Mouse (Mus musculus): ENCODE data around the gene Shisa4.
"Not testable (repeated sequence)": the region's sequence is repeated elsewhere in the genome, so short reads cannot be mapped to it uniquely, and the experiment has no call there.

The Shisa4 gene

DNA sequence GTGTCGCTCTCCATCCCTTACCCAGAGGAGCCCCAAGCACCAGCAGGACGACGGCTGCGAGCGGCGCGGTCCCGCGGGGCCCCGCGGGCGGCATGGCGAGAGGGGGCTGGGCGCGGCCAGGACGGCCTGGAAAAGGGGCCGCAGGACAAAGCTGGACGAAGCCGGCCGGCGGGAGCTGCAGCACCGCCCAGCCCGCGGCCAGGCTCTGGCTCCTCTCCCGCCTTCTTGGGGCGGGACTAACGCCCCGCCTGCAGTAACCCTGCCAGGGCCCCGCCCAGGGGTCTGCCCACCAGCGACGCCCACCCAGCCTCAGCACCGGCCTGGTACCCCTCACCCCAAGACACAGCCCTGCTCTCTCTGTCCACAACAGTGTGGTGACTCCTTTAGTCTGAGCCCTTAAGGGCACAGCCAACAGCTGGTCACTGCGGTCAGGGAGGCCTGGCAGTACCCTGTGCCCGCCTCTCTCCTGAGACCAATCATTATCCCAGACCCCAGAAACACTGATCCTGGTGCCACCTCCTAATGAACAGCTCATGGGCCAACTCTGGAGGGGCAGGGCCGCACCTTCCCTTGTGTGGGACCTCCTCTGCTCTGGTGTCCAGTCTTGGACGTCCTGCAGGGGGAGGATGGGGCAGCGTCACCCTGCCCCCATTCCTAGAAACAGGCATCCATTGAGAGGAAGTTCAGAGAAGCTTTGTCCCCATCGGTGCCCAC, at the start of gene Shisa4:
Shisa4 (minus strand) TSS at position 370 of the 714 bp plus-strand sequence.
- DNase-seq = peak in 1 of 2 experiments; percentile 9

DNA sequence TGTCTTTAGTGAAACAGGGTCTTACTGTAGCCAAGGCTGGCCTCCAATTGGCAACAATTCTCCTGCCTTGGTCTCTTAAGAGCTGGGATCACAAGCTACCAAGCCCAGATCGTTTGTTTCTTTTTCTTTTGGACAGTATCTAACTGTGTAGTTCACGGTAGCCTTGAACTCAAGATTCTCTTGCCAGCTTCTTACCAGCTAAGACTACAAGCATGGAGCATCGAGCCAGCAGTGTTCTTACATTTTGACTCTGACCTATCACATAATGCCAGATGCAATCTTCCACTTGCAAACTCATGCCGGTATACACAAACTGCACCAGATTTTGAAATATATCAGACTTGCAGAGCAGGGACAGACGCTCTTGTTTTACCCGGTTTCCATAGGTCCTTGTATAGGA, 47.7 kb upstream of the Shisa4 start:
- DNase-seq = no peak

DNA sequence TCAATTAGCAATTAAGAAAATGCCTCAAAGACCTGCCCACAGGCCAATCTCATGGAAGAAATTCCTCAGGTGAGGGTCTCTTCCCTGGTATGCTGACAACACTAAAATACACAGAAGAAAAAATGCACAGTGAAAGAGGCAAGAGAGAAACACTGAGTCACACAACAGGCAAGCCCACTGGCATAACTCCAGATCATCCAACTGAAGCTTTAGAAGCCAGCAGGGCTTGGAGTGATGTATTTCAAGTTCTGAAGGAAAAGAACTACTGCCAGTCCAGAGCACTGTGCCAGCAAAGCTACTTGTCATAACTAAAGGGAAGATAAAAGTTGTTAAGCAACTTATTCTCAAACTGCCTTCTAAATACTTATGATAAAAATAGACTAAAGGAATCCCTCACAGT, 39.0 kb upstream of the Shisa4 start:
- DNase-seq = no peak

DNA sequence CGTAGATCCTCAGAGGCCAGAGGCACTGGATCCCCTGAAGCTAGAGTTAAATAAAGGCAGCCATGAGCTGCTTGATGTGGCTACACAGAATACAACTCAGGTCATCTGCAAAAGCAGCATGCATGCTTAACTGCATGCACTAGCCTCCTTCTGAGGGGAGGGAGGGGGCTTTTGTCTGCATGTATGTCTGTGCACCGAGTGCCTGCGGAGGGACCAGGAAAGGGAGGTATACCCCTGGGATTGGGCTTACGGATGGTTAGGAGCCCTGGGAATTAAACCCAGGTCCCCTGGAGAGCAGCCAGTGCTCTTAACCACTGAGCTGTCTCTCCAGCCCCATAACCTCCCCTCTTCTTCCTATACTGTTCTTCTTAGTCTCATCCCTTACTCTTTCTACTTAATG, 37.1 kb upstream of the Shisa4 start:
- no peak for DNase-seq

DNA sequence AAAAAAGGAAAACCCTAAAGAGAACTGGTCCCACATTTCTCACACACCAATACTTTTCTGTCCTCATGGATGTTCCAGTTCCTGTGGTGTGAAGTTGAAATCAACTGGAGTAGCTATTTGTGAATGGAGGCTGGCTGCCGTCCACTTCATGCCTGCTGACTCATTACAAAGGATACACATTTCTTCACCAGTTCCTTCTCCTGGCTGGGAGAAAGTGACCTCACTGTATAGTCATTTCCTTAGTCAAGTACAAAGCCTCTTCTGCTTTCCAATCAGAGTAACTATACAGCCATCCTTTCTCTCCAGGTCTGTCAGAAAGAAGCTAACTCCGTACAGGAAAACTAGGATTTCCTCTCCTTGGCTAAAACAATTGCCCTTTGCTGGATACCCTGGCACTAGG, 35.9 kb upstream of the Shisa4 start:
- no peak for DNase-seq

DNA sequence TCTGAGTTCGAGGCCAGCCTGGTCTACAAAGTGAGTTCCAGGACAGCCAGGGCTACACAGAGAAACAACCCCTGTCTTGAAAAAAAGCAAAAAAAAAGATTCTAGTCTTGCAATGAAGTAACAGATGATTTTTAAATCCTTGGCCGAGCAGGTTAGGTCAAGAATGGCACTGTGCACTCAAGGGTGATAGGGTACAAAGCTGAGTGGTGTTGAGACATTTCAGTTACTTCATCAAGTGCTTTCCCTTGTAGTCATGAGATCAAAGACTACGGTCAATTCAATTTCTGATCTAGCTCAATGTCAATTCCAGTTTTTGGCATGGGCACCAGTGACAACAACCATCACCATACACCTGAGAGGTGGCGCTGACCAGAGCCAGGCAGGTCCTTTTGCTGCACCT, 33.9 kb upstream of the Shisa4 start:
- DNase-seq = no peak

DNA sequence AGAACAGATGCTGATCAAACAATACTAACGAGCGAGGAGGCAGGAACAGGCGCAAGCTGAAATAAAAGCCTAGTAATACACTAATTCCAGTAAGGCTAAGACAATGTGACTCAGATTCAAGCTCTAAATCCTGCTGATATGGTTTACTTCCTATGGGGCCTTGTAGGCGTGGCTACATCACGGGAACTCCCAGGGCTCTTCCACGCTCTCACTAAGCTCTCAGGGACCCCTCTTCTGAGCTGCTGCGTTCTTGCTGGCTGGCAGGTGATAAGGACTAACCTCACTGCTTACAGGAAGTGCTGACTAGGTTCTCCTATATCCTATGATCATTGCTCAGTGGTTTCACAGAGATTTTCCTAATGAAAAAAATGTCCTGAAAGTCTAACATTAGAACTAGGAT, 30.3 kb upstream of the Shisa4 start:
- no peak for DNase-seq

DNA sequence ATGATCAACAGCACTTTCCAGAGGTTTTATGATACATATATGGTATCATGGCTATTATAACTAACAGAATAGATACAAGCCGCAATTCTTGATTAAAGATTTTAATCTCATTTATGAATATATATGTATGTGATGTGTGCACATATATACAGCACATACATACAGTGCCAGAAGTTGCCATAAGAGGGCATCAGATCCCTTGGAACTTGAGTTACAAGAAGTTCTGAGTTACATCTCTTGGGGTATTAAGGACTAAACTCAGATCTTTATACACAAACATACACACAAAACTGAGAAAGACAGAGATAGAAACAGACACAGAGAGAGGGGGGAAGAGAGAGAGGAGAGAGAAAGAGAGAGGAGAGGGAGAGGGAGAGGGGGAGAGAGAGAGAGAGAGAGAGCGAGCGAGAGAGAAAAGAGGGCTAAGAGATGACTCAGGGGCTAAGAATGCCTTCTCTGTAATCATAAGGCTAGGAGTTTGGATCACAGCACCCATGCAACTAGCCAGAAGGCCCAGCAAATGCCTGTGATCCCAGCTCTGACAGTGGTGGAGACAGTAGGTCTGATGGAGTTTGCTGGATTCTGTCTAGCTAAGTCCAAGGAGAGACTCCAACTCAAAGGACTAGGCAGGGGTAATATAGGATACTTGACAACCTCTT, 26.5 kb upstream of the Shisa4 start:
- DNase-seq = no peak

DNA sequence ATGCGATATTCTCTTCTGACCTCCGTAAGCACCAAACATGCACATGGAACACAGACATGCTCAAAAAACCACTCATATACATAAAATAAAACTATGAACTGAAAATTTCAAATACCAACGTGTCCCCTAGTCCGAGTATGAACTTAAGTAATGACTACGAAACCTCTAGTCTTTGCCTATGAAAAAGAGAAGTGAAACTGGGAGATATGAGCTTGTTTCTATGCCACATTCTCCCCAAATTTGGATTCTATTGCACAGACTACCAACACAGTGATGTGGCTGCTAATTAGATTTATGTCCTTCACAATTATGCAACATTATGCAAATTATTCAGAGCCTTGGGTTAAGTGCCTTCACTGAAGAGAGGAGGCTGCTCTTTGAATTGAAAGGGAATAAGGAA, 24.4 kb upstream of the Shisa4 start:
- DNase-seq = no peak

DNA sequence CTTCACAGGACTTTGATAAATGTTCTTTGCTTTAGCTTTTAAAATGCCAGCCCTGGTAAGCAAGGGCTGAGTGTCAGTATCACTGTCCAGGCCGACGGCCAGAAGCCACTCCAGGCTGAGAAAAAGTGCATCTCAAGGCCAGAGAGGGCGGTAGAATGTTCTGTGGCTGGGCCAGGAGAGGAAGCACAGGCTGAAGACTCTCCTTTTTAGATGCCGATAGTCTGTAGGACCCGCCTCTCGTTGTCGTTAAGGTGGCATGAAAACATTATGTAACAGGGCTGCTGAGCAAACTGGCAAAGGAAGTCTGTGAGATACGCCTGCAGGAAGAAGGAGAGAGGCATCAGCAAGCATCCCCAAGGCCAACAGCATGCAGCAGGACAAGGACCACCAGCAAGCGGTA, 10.1 kb upstream of the Shisa4 start:
- DNase-seq = no peak

DNA sequence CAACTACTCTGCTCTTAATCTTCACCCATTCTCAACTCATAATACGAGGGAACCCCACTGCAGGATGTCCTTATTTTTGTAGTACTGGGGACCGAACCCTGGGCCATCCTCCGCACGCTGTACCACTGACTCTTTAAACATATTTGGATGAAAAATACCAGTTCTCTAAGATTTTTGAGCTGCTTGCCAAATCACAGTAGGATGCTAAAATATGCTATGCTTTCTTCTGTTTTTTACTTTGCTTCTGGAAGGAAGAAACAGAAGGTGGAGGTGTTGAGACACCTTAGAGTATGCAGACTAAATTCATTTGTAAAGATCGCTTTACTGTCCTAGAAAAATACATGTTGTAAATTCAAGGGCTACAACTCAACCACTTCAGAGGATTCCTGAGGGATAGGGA, 9.1 kb upstream of the Shisa4 start:
- no peak for DNase-seq

DNA sequence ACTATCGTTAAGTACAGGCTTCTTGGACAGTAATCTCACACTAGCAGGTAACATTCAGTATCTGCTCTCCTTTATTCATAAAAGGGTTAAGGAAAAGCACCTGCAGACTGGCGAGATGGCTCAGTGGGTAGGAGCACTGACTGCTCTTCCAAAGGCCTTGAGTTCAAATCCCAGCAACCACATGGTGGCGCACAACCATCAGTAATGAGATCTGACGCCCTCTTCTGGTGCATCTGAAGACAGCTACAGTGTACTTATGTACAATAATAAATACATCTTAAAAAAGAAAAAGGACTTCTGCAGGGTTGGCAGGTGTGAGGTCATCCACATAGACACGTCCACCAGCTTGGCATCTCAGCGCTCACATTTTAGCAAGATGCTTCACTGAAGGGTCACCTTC, 6.5 kb upstream of the Shisa4 start:
- not testable (repeated sequence) for DNase-seq

DNA sequence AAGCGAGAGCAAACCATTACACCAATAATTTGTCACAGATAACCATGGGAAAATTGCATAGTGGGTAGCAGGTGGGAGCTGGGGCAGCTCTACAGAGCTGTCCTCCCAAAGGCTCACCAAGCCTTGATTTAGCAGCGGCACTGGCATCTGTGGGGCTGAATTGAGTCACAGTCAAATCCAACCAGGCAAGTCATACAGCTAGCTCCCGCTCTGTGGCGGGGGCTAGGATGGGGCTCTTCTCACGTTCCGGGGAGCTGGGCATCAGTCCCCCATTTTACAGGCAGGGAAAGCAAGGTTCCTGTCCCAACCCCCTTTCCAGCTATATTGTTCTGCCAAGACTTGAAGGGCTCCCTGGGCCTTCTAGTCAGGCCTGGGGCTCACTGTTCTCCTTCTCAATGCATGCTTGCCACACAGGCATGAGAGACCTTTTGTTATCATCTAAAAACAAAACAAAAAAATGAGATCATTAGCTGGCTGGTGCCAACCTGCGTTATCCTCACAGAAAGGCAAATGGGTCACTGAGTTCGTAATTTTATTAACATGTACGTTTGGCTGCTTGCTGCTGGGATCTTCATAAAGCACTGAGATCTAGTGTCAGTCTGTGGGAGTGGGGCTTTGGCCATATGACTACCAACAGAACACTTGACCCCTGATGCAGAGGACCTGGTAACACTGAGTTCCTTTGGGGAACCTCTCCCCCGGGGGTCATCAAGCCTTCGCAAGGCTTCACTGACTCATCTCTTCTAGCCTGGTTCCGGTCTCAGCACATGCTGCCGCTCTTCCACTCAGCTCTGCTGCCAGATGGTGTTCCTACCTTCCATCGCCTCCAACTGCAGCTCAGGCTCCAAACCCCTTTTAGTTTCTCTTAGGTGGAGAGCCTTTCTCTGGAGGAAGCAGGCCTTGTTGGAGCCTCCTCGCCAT, 5.3 kb upstream of the Shisa4 start:
- no peak for DNase-seq

DNA sequence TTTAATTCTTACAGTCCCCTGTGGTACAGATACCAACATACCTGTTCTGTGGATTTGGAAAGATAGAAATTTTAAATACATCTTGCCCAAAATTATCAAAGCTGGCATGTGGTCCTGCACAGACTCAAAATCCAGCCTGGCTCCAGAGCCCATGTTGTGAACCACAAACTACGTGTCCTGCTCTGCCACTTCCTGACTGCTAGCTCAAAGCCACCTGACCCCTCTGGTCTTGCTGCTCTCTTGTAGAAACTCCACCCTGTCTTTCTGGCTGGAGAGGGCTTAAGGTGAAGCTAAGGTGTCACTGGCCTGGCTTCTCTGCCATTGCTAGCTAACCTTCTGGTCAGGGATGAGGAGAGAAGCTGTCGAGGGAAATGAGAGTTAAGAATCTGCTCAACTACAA, 4.0 kb upstream of the Shisa4 start:
- DNase-seq = no peak

DNA sequence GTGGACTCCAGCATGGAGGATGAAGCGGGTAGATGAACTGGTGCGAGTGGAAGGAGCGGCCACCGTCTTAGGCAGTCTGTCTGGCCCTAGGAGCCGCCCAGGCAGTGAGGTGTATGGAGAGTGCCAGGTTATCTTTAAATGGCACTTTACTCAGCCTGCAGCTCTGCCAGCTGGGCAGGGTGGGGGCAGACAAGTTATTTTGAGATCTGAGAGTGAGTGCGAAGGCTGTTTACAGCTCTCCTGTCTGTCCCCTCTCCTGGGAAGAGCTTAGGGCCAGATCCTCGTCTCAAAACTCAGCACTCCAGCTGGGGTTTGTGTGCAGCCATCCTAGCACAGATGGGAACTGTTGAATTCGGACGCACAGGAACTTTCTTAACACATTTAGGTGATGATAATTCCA, 3.5 kb upstream of the Shisa4 start:
- DNase-seq = no peak

DNA sequence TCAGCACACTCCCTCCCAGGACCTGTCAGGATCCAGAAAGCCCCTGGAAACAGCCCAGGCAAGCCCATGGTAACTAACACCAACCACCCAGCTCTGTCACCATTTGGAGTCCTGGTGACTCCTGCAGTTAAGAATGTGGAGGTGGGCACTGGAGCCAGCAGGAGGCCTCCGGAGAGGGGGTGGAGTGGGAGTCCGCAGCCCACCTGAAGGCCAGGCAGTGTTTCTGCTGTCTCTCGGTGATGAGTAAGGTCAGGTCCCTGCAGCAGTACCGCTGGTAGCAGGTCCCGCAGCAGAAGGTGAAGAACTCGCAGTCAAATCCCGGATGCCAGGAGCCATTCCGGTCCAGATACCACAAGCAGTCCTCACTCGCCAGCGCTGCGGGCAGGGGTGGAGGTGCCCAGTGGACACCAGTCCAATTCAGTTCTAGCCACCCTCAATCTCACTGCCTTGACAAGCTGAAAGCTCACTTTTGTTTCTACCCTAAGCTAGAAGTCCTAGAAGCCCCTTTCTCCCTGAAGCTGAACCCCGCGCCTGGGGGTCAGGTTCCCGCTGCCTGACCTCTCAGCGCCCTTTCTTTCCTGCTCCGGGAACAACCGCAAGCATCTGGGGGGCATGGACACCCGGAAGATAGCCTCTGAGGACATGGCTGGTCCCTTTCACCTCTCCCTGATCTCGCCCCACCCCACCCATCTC, 716 bp downstream of the Shisa4 start:
- no peak for DNase-seq

DNA sequence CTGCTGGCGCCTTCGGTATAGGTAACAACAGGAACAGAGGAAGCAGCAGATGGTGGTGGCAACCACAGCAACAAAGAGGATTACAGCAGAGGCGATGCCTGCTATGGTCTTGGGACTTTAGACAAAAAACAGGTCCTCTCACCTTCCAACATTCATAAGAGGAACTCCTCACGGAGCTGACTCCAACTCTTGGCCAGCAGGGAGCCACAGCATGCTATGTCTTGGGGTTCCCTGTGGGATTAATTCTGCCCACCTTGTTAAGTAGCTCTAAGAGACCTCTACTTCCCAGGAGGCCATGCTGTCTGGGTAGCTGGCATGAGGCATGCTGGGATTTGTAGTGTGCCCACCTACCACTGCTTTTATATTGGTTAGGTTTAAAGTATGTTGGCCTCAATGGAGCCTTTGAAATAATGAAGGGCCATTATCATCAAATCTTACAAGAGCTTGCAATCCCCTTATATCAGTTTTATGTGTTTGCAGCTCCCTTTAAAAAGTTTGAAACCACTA, 1.8 kb downstream of the Shisa4 start:
- no peak for DNase-seq

DNA sequence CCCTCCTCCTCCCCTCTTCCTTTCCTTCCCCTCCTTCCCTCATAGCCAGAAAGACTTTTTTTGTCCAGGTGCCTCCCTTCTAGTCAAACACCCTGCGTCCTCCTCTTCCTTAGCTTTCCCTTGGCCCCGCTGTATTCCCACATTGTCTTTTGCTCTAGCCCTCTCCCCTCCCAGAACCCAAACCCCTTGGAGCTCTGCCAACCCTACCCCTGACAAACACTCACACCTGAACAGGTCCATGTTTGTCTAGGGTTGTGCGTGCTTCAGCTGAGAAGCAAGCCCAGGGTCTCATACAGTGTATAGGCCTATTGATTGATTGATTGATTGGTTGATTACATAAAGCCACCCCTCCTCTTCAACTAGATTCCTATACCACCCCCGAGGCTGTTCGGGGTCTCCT, 5.6 kb downstream of the Shisa4 start:
- no peak for DNase-seq

DNA sequence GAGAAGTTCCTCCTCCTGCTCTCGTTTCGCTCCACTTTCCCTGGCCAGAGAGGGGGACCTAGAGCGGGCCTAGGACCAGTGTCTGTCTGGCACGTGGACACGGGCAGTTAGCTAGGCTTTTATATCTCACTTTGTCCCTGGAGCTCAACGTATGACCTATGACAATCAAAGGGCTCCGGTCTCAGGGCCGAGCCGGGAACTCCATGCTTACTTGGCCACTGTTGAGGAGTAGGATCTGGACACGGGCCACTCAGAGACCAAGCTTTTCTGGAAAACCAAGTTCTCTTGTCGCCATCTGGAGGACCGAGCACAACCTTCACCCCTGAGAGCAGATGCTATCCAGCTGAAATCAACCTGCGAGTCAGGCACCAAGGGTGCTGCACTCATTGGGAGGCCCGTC, 6.1 kb downstream of the Shisa4 start:
- no peak for DNase-seq

DNA sequence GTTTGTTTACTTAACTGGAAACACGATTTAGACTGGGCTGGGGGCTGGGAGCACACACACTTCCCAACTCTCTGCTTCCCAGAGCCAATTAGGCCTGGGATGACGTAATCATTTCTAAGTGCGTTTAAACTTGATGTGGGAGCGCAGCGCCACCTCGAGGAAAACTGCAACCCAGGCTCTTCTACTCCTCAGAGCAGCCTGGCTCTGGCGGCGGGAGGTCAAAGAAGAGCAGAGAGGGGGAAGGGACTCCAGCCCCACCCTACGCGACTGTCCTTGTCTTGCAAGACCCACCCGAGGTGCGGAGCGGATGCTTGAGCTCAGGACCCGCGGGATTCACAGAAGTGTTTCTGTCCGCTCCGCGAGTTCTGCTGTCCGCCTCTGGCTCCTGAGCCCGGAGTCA, 6.8 kb downstream of the Shisa4 start:
- DNase-seq = peak; percentile 33 to 53

DNA sequence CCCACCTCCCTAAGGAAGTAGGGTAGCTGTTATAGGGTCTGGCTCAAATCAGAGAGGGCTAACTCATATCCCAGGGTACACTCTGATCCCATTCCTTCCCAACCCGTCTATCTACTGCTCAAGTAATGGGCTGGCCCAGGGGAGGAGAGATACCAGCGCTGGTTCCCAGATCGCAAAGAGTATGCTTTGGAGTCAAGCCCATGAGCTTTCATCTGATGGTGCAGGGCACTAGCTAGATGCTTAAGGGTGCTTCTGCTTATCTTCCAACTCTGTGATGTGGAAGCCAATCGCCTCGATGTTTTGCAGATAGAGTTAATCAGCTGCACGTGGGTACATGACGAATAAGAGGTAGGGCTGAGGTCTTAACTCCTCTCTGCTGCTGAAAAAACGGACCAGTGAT, 7.4 kb downstream of the Shisa4 start:
- DNase-seq = no peak

DNA sequence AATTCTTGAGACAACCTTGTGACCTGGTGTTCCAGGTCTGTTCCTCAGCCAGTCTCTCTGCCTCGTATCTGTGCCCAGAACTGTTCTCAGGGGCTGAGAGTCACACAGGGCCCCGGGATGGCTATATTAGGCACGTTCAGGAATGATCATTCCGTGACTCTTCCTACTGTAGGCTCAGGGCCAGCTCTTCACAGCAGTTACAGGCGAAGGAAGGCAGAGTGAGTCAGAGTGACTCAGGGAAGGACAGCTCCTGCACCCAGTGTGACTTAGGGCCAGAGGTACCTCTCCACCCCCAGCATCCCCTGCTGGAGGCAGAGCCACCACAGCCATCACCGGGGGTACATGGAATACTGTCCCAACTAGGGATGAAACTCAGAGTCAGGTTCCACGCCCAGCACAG, 8.0 kb downstream of the Shisa4 start:
- DNase-seq = no peak

DNA sequence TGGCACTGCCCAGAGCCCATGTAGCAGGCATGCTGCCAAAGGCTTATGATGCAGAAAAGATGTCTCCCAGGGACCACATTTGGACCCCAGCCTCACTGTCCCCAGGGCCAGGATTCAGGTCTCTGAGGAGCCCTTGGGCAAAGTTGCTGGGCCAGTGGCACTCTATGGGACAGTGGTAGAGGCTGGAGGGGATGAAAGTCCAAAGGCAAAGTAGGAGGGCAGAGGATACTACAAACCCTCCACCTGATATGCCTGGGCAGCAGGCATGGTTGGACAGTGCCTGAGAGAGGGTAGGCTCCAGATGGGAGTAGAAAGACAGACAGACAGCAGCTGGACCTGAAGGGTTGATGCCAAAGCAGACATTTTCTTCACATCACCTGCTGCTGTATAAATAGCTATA, 8.7 kb downstream of the Shisa4 start:
- DNase-seq = no peak
